Mouse (Mus musculus): ENCODE results near the gene Anks1. TPM values are rescaled to one million over a fixed set of nuclear protein-coding genes. Genes with fewer than 3 reads are reported as not detected.

Anks1 gene
- polyA plus RNA-seq, 1 experiment: 119 TPM

DNA sequence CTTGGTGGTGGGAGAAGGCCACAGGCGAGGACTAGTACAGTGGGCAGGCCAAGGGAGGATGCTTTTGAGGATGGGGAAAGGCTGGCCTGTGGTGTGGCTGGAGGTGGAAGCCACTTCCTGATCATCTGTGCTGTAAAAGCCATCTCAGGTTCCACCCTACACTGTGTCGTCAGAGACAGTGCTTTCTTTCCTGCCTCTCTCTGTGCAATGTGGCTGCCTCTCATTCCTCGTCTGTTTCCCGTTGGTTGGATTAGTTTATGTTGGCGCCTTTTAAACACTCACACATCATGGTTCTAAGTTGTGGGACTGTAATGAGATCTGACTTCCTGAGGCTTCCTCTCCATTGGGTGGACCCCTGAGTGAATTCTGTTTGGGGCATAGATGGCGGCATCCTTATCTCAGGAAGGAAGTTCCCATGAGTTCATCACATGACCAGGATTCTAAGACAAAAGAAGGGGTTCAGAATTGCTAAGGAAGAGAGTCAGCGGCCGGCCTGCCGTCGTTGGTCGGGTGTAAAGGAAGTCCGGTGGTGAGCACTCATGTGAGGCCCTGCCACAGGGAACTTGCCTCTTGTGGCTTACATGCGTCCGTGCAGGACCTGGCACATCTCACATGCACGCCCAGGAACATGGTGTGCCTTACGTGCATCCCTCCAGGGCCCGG lies 106.1 kb downstream of the Anks1 start:
- DNase-seq (ENCODE audit: low read depth): no peak
- TF ChIP-seq CTCF (IDR thresholded peaks at IDR 0.05; ENCODE audit: borderline replicate concordance, extremely low read depth, insufficient read depth, insufficient read length) (no peak), POLR2A (IDR thresholded peaks at IDR 0.05; ENCODE audit: borderline replicate concordance, extremely low read depth, insufficient read depth, insufficient read length, poor library complexity, severe bottlenecking) (no peak)

DNA sequence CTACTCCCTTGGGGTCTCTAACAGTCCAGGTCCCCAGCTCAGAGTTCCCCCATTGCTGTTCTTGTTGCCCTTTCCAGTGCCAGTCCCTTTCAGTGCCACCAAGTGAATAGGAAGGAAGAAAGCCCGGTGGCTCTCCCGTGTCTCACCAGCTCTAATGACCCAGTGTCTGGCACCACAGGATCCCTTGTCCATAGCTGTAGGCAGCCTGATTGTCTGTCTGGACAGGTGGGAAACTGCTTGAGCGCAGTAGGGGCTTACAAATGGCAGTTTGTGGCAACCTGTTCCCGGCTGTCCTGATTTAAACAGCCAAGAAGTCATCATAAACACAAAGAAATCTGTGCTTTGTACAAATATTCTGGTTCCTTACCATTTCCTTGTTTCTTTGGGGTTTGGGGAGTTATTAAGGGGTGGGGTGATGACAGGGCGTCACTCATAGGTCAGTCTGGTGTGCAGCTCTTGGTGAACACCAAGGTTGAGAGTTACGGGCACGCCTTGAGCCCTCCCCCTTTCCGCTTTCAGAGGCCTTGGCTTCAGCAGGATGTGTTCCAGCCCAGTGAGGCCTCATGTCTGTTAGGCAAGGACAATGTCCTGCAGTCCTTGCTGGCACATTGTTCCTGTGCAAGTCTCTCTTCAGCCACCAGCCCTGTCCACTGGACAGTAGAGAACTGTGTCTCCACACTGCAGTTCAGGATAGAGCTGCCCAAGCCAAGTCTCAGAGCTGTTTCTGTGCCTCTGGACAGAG lies 107.1 kb downstream of the Anks1 start:
- no peak for TF ChIP-seq POLR2A (IDR thresholded peaks at IDR 0.05; ENCODE audit: borderline replicate concordance, extremely low read depth, insufficient read depth, insufficient read length, poor library complexity, severe bottlenecking)
- TF ChIP-seq CTCF (IDR thresholded peaks at IDR 0.05; ENCODE audit: borderline replicate concordance, extremely low read depth, insufficient read depth, insufficient read length): no peak
- no peak for DNase-seq (ENCODE audit: low read depth)

DNA sequence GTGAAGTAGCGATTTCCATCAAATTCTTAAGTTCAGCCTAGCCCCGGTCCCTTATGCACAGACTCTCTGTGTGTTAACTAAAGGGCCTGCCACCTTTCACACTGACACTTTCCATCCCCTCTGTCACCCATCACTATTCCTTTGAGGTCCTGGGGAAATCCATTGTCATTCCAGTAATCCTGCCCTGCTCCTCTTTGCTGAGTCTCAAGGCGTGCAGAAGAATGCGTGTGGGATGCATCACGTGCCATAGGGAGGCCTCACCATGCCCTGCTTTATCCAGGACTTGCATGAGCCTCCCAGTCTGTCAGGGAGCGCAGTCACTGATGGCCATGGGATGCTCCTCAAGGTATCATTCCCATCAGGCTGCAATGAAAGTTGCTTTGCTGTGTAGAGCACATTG lies 109.2 kb downstream of the Anks1 start:
- TF ChIP-seq POLR2A (IDR thresholded peaks at IDR 0.05; ENCODE audit: borderline replicate concordance, extremely low read depth, insufficient read depth, insufficient read length, poor library complexity, severe bottlenecking) (no peak), CTCF (IDR thresholded peaks at IDR 0.05; ENCODE audit: borderline replicate concordance, extremely low read depth, insufficient read depth, insufficient read length) (no peak)
- DNase-seq (ENCODE audit: low read depth): no peak

DNA sequence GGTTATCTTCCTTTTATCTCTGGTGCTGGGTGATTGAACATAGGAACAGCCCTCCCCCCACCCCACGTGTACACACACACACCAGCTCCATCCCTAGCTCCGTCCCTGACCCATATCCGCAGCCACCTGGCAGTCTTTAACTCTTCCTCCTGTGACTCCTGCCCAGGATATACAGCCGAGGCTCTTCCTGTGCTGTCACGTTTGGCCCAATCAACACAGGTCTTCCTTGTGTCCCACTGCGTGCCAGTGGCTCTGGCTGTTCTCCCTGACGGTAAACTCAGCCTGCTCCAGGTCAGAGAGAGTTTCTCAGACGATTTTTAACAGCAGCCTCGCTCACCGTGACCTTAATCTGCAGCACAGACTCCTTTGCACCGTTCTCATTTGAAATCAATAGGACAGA lies 109.7 kb downstream of the Anks1 start:
- TF ChIP-seq CTCF (IDR thresholded peaks at IDR 0.05; ENCODE audit: borderline replicate concordance, extremely low read depth, insufficient read depth, insufficient read length): no peak
- no peak for TF ChIP-seq POLR2A (IDR thresholded peaks at IDR 0.05; ENCODE audit: borderline replicate concordance, extremely low read depth, insufficient read depth, insufficient read length, poor library complexity, severe bottlenecking)
- no peak for DNase-seq (ENCODE audit: low read depth)

DNA sequence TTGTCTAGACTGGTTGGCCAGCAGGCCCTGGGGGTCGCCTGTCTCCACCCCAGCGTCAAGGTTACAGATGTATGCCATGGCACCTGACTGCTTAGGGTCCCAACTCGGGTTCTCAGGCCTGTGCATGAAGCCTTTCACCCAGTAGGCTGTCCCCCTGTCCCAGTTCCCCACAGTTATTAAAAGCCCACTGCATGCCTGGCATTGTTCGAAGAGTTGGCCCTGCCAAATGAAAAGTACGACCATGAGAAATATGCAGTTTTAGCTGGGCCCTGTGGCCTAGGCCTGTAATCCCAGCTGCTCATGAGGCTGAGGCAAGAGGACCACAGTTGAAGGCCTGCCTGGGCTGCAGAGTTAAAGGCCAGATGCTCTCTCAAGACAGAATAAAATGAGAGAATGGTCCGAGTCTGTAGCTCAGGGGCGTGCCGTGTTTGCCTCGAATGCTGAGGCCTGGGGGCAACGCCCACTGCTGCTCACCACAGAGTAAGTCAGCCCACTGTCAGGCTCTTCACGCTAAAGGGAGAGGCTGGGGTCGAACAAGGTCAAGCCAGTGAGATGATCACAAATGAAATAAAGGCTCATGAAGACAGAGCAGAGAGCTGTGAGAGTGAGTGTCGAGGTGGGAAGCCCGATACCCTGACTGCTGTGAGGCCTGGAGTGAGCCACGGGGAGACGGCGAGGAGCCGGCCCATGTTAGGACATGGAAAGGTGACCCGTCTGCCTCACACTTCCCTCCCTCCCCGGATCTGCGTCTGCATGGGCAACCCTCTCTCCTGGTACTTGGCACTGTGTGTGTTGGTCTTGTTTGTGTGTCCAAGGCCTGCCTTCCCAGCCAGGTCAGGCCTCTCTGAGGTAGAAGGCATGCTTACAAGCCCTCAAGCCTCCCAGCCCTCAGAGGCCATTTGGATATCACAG lies 110.9 kb downstream of the Anks1 start:
- DNase-seq (ENCODE audit: low read depth): no peak
- TF ChIP-seq CTCF (IDR thresholded peaks at IDR 0.05; ENCODE audit: borderline replicate concordance, extremely low read depth, insufficient read depth, insufficient read length) (no peak), POLR2A (IDR thresholded peaks at IDR 0.05; ENCODE audit: borderline replicate concordance, extremely low read depth, insufficient read depth, insufficient read length, poor library complexity, severe bottlenecking) (no peak)

DNA sequence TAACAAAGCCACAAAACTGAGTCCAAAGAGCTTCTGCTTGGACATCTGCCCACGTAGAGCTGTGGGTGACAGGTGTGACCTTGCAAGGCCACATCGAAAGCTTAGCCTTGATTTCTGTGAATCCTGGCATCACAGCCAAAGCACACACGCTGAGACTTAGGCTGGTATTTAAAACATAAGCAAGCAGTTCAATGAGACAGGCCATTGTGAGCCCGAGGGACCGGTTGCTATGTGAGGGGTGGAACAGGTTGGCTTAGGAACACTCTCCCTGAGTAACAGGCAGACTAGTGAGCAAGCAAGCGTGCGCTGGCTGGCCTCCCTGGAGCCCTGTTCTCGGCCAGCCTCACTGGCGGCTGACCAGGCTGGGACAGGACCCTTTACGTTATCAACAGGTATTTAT lies 112.8 kb downstream of the Anks1 start:
- DNase-seq (ENCODE audit: low read depth): peak; percentile 63
- TF ChIP-seq POLR2A (IDR thresholded peaks at IDR 0.05; ENCODE audit: borderline replicate concordance, extremely low read depth, insufficient read depth, insufficient read length, poor library complexity, severe bottlenecking) (no peak), CTCF (IDR thresholded peaks at IDR 0.05; ENCODE audit: borderline replicate concordance, extremely low read depth, insufficient read depth, insufficient read length) (no peak)

DNA sequence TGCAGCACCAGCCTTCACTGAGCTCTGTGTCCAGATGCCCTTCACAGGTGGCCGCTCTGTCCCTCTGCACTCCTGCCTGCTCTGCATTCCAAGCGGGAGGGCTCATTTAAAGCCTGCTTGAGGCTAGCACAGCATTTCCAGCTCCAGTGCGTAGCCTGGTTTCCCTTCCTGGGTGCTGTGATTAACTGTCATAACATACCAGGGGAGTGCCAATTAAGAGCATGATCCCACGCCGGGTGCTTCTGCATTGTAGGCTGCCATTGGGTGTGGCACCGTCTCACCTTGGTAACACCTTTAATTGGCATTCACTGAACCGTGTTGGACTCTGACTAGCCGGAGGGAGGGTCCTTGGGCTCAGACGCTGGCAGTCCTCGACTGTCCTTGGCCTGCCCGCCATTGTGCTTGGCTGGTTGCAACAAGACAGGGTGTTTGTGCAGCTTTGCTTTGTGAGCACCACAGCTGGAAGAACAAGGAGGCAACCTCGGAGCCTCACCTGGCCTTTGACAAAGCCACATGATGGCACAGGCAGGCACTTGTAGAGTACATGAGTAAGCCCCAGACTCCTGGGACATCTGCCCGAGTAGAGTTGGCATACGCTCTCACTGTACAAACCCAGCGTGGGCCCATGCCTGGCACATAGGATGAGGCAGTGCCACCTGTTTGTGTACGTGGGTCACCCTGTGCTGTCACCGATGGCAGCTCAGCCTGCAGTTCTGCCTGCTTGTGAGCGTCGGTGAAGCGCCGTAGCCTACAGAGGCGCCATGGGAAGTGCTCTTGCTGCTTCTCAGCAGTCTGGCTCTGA lies 113.9 kb downstream of the Anks1 start:
- no peak for TF ChIP-seq POLR2A (IDR thresholded peaks at IDR 0.05; ENCODE audit: borderline replicate concordance, extremely low read depth, insufficient read depth, insufficient read length, poor library complexity, severe bottlenecking)
- TF ChIP-seq CTCF (IDR thresholded peaks at IDR 0.05; ENCODE audit: borderline replicate concordance, extremely low read depth, insufficient read depth, insufficient read length): no peak
- no peak for DNase-seq (ENCODE audit: low read depth)

DNA sequence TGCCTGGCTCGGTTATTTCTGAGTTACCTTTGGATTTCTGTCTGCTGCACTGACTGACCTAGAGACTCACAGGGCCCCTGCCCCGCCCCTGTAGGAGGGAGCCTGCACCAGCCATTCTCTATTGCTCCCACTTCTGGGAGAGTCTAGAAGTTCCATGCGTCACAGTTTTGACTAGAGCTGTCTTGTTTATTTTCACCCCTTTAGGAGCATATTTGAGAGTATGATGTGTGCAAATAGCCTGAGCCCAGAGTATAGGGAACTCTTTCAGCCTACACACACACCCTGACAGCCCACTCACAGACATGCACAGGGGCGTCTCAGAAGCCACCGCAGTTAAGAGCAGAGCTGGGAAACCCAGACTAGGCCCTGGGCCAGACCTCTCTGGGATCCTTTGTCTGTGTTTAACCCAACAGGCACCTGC lies 116.4 kb downstream of the Anks1 start:
- DNase-seq (ENCODE audit: low read depth): peak; percentile 83
- TF ChIP-seq POLR2A (IDR thresholded peaks at IDR 0.05; ENCODE audit: borderline replicate concordance, extremely low read depth, insufficient read depth, insufficient read length, poor library complexity, severe bottlenecking) (no peak), CTCF (IDR thresholded peaks at IDR 0.05; ENCODE audit: borderline replicate concordance, extremely low read depth, insufficient read depth, insufficient read length) (no peak)

DNA sequence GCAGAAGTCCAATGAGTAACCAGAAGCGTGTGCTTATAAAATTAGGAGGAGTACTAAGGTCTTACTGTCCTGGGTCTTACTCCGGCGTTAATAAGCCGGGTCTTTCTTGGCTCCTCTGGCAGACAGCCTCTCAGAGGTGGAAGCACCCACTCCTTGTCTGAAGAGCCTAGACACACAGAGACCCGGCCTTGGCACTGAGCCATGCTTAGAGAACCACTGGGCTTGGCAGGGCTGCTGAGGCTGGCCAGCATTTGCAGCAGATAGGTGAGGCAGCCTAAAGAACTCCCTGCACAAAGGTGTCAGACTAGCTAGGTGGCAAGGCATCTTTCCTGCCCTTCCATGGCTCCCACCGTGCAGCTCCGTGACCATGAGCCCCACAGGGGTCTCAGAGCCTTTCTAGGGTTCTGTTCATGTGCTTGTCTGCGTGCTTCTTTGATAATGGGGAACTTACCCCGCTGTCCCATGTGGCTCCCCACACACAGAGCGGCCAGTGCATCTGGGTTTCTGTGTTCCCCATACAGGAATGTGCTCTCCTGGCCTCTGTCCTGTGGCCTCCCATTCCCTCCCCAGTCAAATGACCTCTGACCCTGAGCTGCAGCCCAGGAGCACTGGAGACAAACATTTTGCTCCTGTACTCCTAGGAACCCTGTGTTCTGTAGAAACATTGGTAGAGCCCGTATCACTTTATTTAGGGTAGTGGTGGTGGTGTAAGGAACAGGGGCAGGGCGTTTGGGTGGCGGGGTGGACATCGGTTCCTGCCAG lies 117.2 kb downstream of the Anks1 start:
- peak; percentile 85 for DNase-seq (ENCODE audit: low read depth)
- TF ChIP-seq CTCF (IDR thresholded peaks at IDR 0.05; ENCODE audit: borderline replicate concordance, extremely low read depth, insufficient read depth, insufficient read length): no peak
- TF ChIP-seq POLR2A (IDR thresholded peaks at IDR 0.05; ENCODE audit: borderline replicate concordance, extremely low read depth, insufficient read depth, insufficient read length, poor library complexity, severe bottlenecking): no peak

DNA sequence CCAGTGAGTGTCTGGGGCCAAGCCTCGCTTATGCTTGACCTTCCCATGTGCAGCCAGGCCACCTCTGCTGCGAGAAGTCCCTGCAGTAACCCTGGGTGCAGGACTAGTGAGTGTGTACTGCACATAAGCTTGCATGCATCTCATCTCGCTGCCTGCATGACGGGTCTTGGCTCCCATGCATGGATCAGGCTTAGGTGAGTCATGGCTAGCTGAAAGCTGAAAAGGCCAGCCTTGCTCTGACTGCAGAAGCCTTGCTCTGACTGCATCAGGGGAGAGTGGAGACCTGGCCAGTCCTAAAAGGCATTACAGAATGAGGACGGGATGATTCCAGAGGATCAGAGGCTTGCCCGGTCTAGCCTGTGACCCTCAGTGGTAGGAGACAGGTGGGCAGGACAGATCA lies 118.1 kb downstream of the Anks1 start:
- TF ChIP-seq CTCF (IDR thresholded peaks at IDR 0.05; ENCODE audit: borderline replicate concordance, extremely low read depth, insufficient read depth, insufficient read length): no peak
- no peak for TF ChIP-seq POLR2A (IDR thresholded peaks at IDR 0.05; ENCODE audit: borderline replicate concordance, extremely low read depth, insufficient read depth, insufficient read length, poor library complexity, severe bottlenecking)
- DNase-seq (ENCODE audit: low read depth): no peak
